Mouse (Mus musculus) CD4-positive naive resting alpha-beta T cell, adult 57 days (primary cell): ENCODE measurements around the gene Slc4a2. TPM values are rescaled to one million over a fixed set of nuclear protein-coding genes. Genes with fewer than 3 reads are reported as not detected.

Experiments
- total RNA-seq: library from RNA; stranded (reverse); gene quantifications from one replicate; pipeline ENCODE4 v1.2.4, GENCODE M21; 2023

Slc4a2 gene
- total RNA-seq: 62.8 TPM

GRCm38 (mm10) chr5:24423129-24424003 lies at the start of gene Slc4a2, which contains the start of gene Cdk5:
TSS of gene Slc4a2 (plus strand) at chr5:24423837.
TSS of gene Cdk5 (minus strand) at chr5:24423530.

GRCm38 (mm10) chr5:24391864-24392263 lies 31.8 kb upstream of the Slc4a2 start, which contains the start of gene Atg9b:
TSS of gene Atg9b (minus strand) at chr5:24392143.

GRCm38 (mm10) chr5:24393392-24393997 lies 30.1 kb upstream of the Slc4a2 start, which contains the start of gene Abcb8:
TSS of gene Abcb8 (plus strand) at chr5:24393663.

GRCm38 (mm10) chr5:24413042-24413693 lies 10.5 kb upstream of the Slc4a2 start, which contains the start of gene Asic3:
TSS of gene Asic3 (plus strand) at chr5:24413392.

GRCm38 (mm10) chr5:24444746-24445427 lies 21.2 kb downstream of the Slc4a2 start, which contains the start of gene Fastk:
TSS of gene Fastk (minus strand) at chr5:24445287.

GRCm38 (mm10) chr5:24447624-24448298 lies 24.1 kb downstream of the Slc4a2 start, which contains the start of gene Tmub1:
TSS of gene Tmub1 (minus strand) at chr5:24447854.

GRCm38 (mm10) chr5:24452030-24452690 lies 28.5 kb downstream of the Slc4a2 start, which contains the start of gene Agap3:
TSS of gene Agap3 (plus strand) at chr5:24452177.

Other genes starting within 250 kb of the Slc4a2 start
- gene Kcnh2, start 72.2 kb upstream of the Slc4a2 start, total RNA-seq: 6.1 TPM
- 0.15 TPM for gene Nos3, start 59.0 kb upstream of the Slc4a2 start, total RNA-seq
- not detected for gene Atg9b, start 31.7 kb upstream of the Slc4a2 start, total RNA-seq
- 15.5 TPM for gene Abcb8, start 30.2 kb upstream of the Slc4a2 start, total RNA-seq
- gene Asic3, start 10.4 kb upstream of the Slc4a2 start, total RNA-seq: not detected
- 29.0 TPM for gene Cdk5, start 307 bp upstream of the Slc4a2 start, total RNA-seq
- gene Fastk, start 21.4 kb downstream of the Slc4a2 start, total RNA-seq: 109 TPM
- gene Tmub1, start 24.0 kb downstream of the Slc4a2 start, total RNA-seq: 32.6 TPM
- 90.2 TPM for gene Agap3, start 28.3 kb downstream of the Slc4a2 start, total RNA-seq
- not detected for gene Gbx1, start 103.4 kb downstream of the Slc4a2 start, total RNA-seq
- gene Asb10, start 117.1 kb downstream of the Slc4a2 start, total RNA-seq: not detected
- gene 4931409K22Rik, start 133.0 kb downstream of the Slc4a2 start, total RNA-seq: not detected
- 51.1 TPM for gene Abcf2, start 153.6 kb downstream of the Slc4a2 start, total RNA-seq
- 34.1 TPM for gene Chpf2, start 162.9 kb downstream of the Slc4a2 start, total RNA-seq
- gene Smarcd3, start 200.6 kb downstream of the Slc4a2 start, total RNA-seq: 0.56 TPM